Comparison of ENCODE assay signal across 9 mouse cellular contexts in the genomic region with DNA sequence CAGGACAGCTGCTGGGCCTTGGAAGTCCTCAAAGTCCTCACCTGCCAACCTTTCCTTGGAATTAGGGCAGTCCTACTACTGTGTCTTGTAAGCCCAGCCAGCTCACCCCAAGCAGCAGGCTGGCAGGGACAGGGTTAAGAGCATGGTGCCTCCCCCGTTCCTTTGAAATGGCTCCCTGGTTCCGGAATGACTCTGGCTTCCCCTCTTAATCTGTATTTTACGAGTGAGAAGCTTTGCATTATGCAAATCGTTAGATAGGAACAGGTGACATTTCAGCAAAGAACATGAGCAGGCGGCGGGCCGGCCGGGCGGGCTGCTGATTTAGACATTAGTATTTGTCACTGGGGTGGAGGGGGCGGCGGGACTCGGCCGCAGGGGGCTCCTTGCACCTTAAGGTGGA.
DNase-seq lines count a peak whose midpoint lies in the region; ATAC-seq lines count a peak whose summit lies in the region.
"Had no signal": no experiment of that assay in that cellular context is flagged by ENCODE, and none has a peak within 500 bp of the region (broad histone marks: within the 10 kb centered on the region; RNA-seq: fewer than 3 reads in every experiment).

No protein-coding gene starts in this region.

- H3K27ac ChIP-seq in heart, embryonic 15.5 days = no peak overlapping the region
- no peak overlapping the region for H3K27ac ChIP-seq in forebrain, embryonic 14.5 days (ENCODE audit: low read depth, low read length)
- H3K27ac ChIP-seq in midbrain, embryonic 11.5 days (ENCODE audit: low read depth, low read length) = no peak overlapping the region

- H3K9me3 ChIP-seq in heart, embryonic 15.5 days (replicated peaks) = no peaks in the 10 kb centered on the region
- H3K9me3 ChIP-seq in forebrain, embryonic 14.5 days (replicated peaks; ENCODE audit: control insufficient read depth, low read length) = no peaks in the 10 kb centered on the region
- H3K9me3 ChIP-seq in midbrain, embryonic 11.5 days (ENCODE audit: control insufficient read depth, low read length) = no peaks in the 10 kb centered on the region

- intact Hi-C loops in heart, postnatal 36 days (cut with DNase I) = no loop called here
- intact Hi-C loops in heart, postnatal 10 days (cut with DNase I) = no loop called here

- 10% methylated on average over 13 of the region's 13 CpGs for WGBS in heart, embryonic 15.5 days
- 5% methylated on average over 13 of the region's 13 CpGs for WGBS in forebrain, embryonic 14.5 days
- 2% methylated on average over 13 of the region's 13 CpGs for WGBS in midbrain, embryonic 11.5 days

- peaks cover 55% of the 10 kb centered on the region for H3K27me3 ChIP-seq in heart, embryonic 15.5 days
- peaks cover 83% of the 10 kb centered on the region for H3K27me3 ChIP-seq in forebrain, embryonic 14.5 days (replicated peaks; ENCODE audit: control insufficient read depth, insufficient read depth, low read length)
- peaks cover 13% of the 10 kb centered on the region; the same call in 1 of the 2 replicates for H3K27me3 ChIP-seq in midbrain, embryonic 11.5 days (ENCODE audit: control insufficient read depth, insufficient read depth, low read length)

- no peak overlapping the region for H3K9ac ChIP-seq in heart, embryonic 15.5 days
- no peak overlapping the region; the same call in 1 of the 2 replicates for H3K9ac ChIP-seq in forebrain, embryonic 14.5 days (ENCODE audit: low read length)
- H3K9ac ChIP-seq in midbrain, embryonic 11.5 days (ENCODE audit: low read length) = peak overlapping the region; percentile 2; the same call in 1 of the 2 replicates

- peak overlapping the region; percentile 31 for H3K4me2 ChIP-seq in heart, embryonic 15.5 days
- H3K4me2 ChIP-seq in forebrain, embryonic 14.5 days (ENCODE audit: low read length) = peak overlapping the region; percentile 30
- peak overlapping the region; percentile 27 for H3K4me2 ChIP-seq in midbrain, embryonic 11.5 days

- no peak for DNase-seq in heart, postnatal 36 days
- DNase-seq in CD4-positive helper T cell, adult 2 months (ENCODE audit: low read depth, low spot score) = peak; percentile 40
- DNase-seq in forebrain, embryonic 14.5 days (ENCODE audit: low spot score) = peak; percentile 32
- DNase-seq in midbrain, embryonic 11.5 days (ENCODE audit: low spot score, missing footprints) = no peak
- DNase-seq in urinary bladder, postnatal 14 days (ENCODE audit: low spot score) = no peak
- DNase-seq in heart, postnatal 10 days = no peak

- H3K36me3 ChIP-seq in heart, embryonic 15.5 days = no peaks in the 10 kb centered on the region
- H3K36me3 ChIP-seq in forebrain, embryonic 14.5 days (ENCODE audit: control insufficient read depth, insufficient read depth, low read length) = no peaks in the 10 kb centered on the region
- no peaks in the 10 kb centered on the region for H3K36me3 ChIP-seq in midbrain, embryonic 11.5 days (ENCODE audit: control insufficient read depth, insufficient read depth, low read length)

- ATAC-seq in heart, embryonic 15.5 days (replicated peaks; ENCODE audit: insufficient number of reproducible peaks, insufficient read depth, low FRiP score, low read depth) = no peak
- ATAC-seq in forebrain, embryonic 14.5 days = 0 out of 2 replicates have a peak, but pooled peaks have one; percentile 18
- 0 out of 2 replicates have a peak, but pooled peaks have one; percentile 14 for ATAC-seq in midbrain, embryonic 11.5 days (ENCODE audit: low FRiP score)
- ATAC-seq in erythroid progenitor cell, adult 5-6 weeks (replicated peaks; ENCODE audit: low FRiP score, poor library complexity, severe bottlenecking) = no peak

- H3K4me3 ChIP-seq in heart, embryonic 15.5 days = no peak overlapping the region
- no peak overlapping the region for H3K4me3 ChIP-seq in forebrain, embryonic 14.5 days (ENCODE audit: low read depth, low read length)
- H3K4me3 ChIP-seq in midbrain, embryonic 11.5 days (ENCODE audit: low read depth, low read length) = no peak overlapping the region
- H3K4me3 ChIP-seq: myocyte had no signal

- peaks cover 17% of the 10 kb centered on the region for H3K4me1 ChIP-seq in heart, embryonic 15.5 days (replicated peaks)
- no peaks in the 10 kb centered on the region for H3K4me1 ChIP-seq in forebrain, embryonic 14.5 days (ENCODE audit: control insufficient read depth, insufficient read depth, low read length)
- peaks cover 18% of the 10 kb centered on the region for H3K4me1 ChIP-seq in midbrain, embryonic 11.5 days (ENCODE audit: control insufficient read depth, insufficient read depth, low read length)

Comparison
In these comparisons a context has a peak if more than half of its experiments do, and no peak if none do; other contexts are left out.
1. ATAC-seq: peak in forebrain, embryonic 14.5 days (single experiment) and midbrain, embryonic 11.5 days (single experiment); none in heart, embryonic 15.5 days (single experiment) and erythroid progenitor cell, adult 5-6 weeks (single experiment).
2. DNase-seq: peak in CD4-positive helper T cell, adult 2 months (single experiment) and forebrain, embryonic 14.5 days (single experiment); none in heart, postnatal 36 days (0 of 2), midbrain, embryonic 11.5 days (single experiment), urinary bladder, postnatal 14 days (single experiment) and heart, postnatal 10 days (0 of 2).
3. Peak in every context shown above with its lines, with median percentiles within 50 percentile points of each other: H3K4me2 ChIP-seq.